Mouse (Mus musculus): ENCODE results near the gene Pard6a. TPM values are rescaled to one million over a fixed set of nuclear protein-coding genes. Genes with fewer than 3 reads are reported as not detected.

Gene Pard6a
- total RNA-seq, 2 experiments from 2014 or later = 28.4 to 33.1 TPM

DNA sequence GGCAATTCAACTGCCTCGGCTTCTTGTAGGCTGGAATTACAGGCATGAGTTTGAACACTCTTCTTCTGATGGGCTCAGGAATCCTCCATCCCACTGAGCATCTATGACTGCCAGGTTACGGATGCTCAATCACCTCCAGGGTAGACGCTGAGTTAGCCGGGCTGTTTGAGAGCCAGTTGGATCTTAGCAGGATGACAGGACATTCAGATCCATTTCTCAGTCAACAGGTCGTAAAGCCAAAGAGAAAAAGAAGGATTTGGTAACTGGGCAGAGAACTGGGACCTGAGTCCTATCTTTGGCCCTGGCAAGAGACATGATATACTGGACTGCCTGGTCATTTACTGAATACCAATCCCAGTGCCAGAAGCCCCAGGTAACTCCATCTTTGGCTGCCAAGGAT is 38.3 kb downstream of the Pard6a start:
- DNase-seq = no peak
- intact Hi-C loops (cut with DNase I) = no loop called here

DNA sequence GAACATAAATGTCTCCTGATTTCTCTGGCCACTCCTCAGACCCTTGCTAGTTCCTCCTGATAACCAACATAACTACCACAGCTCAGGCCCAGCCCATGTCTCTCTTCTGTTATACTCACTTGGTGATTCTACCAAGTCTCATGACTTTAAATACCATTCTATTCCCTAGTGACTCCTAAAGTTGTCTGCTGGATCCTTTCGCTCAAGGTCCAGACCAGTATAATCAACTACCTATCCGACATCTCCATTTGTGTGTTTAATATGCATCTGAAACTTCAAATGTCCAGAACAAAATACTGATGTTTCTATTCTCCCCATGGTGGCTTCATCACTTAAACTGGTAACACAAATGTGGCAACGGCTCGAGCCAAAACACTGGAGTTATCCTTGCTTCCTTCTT is 42.4 kb downstream of the Pard6a start:
- no peak for DNase-seq
- intact Hi-C loops (cut with DNase I) = no loop called here

DNA sequence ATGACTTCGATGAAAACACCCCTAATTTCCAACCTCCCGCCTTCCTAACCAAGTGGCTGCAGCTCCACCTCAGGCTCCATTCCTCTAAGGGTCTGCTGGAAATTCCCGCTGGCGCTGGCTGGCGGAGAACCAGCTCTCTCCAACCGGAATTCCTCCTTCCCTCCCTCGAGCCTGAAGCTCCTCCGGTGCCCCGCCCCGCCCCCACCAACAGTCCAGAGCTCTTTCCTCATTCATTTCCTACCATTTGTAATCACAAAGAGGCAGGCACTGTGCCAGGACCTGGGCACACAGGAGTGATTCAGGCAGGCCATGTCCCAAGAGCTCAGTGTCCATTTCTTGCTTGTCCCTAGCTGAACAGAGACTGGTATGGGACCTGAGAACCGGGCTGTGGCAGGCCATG is 49.7 kb downstream of the Pard6a start:
- intact Hi-C loops (cut with DNase I) = no loop called here
- peak; percentile 77 for DNase-seq

Other genes starting within 250 kb of the Pard6a start
- gene Tppp3, start 229.6 kb upstream of the Pard6a start, total RNA-seq (2021) = 10 to 100 TPM; 67.5 to 67.6 TPM
- gene Zdhhc1, start 204.2 kb upstream of the Pard6a start, total RNA-seq (2021) = 10 to 100 TPM; 16.6 to 21.3 TPM
- gene Hsd11b2, start 182.4 kb upstream of the Pard6a start, total RNA-seq (2021) = not detected
- gene Atp6v0d1, start 135.1 kb upstream of the Pard6a start, total RNA-seq (2021) = 100 to 1,000 TPM; 255 to 260 TPM
- 10 to 100 TPM; 70.0 to 70.6 TPM for gene Ripor1, start 95.9 kb upstream of the Pard6a start, total RNA-seq (2021)
- 10 to 100 TPM; 80.8 to 82.2 TPM for gene Ctcf, start 64.6 kb upstream of the Pard6a start, total RNA-seq (2021)
- not detected for gene Agrp, start 63.8 kb upstream of the Pard6a start, total RNA-seq (2021)
- 10 to 100 TPM; 39.4 to 40.8 TPM for gene Carmil2, start 14.9 kb upstream of the Pard6a start, total RNA-seq (2021)
- gene Acd, start within 50 bp of the Pard6a start, total RNA-seq (2021) = 10 to 100 TPM; 55.9 to 58.9 TPM
- not detected for gene 4933405L10Rik, start 6.5 kb downstream of the Pard6a start, total RNA-seq (2021)
- gene Enkd1, start 7.1 kb downstream of the Pard6a start, total RNA-seq (2021) = 10 to 100 TPM; 15.5 to 17.9 TPM
- 10 to 100 TPM; 44.4 to 49.9 TPM for gene Gfod2, start 57.5 kb downstream of the Pard6a start, total RNA-seq (2021)
- gene Ranbp10, start 126.2 kb downstream of the Pard6a start, total RNA-seq (2021) = 10 to 100 TPM; 21.8 to 23.6 TPM
- under 1 TPM; 0.26 to 0.50 TPM for gene Tsnaxip1, start 126.6 kb downstream of the Pard6a start, total RNA-seq (2021)
- gene Cenpt, start 152.1 kb downstream of the Pard6a start, total RNA-seq (2021) = 10 to 100 TPM; 37.9 to 39.7 TPM
- 10 to 100 TPM; 32.7 to 35.3 TPM for gene Thap11, start 154.0 kb downstream of the Pard6a start, total RNA-seq (2021)
- 10 to 100 TPM; 35.2 to 48.7 TPM for gene Nutf2, start 159.4 kb downstream of the Pard6a start, total RNA-seq (2021)
- gene Edc4, start 179.7 kb downstream of the Pard6a start, total RNA-seq (2021) = 10 to 100 TPM; 64.5 to 74.1 TPM
- not detected for gene Nrn1l, start 192.4 kb downstream of the Pard6a start, total RNA-seq (2021)
- 10 to 100 TPM in 1 of 2 experiments, 1 to 10 TPM in 1; 8.6 to 10.1 TPM for gene Pskh1, start 199.3 kb downstream of the Pard6a start, total RNA-seq (2021)
- 1 to 10 TPM; 2.1 to 2.2 TPM for gene Ctrl, start 232.7 kb downstream of the Pard6a start, total RNA-seq (2021)
- gene Psmb10, start 237.3 kb downstream of the Pard6a start, total RNA-seq (2021) = 10 to 100 TPM; 50.6 to 70.2 TPM
- 1 to 10 TPM; 6.4 to 8.3 TPM for gene Lcat, start 242.2 kb downstream of the Pard6a start, total RNA-seq (2021)